Mouse (Mus musculus) fibroblast of lung, adult 2 months (primary cell): ENCODE results near the gene Neurl4.
"Not testable (repeated sequence)": the region's sequence is repeated elsewhere in the genome, so short reads cannot be mapped to it uniquely, and the experiment has no call there.

ENCODE experiments used
- DNase-seq: peaks from one replicate; pipeline ENCODE4 v3.0.0-alpha.2; 2011; ENCODE audit warnings: low read depth

The Neurl4 gene

GRCm38 (mm10) chr11:69953267-69953915, 52.5 kb downstream of the Neurl4 start:
- DNase-seq: no peak

- not testable (repeated sequence) for DNase-seq
Measured at GRCm38 (mm10) chr11:69955618-69956017, 54.7 kb downstream of the Neurl4 start.

- no peak for DNase-seq
Measured at GRCm38 (mm10) chr11:69956218-69956617, 55.3 kb downstream of the Neurl4 start.

- DNase-seq: no peak
Measured at GRCm38 (mm10) chr11:69960616-69961015, 59.7 kb downstream of the Neurl4 start.

GRCm38 (mm10) chr11:69961841-69962240, 61.0 kb downstream of the Neurl4 start:
- DNase-seq: no peak
